8 mouse cellular contexts compared by ENCODE assay signal in the genomic region with DNA sequence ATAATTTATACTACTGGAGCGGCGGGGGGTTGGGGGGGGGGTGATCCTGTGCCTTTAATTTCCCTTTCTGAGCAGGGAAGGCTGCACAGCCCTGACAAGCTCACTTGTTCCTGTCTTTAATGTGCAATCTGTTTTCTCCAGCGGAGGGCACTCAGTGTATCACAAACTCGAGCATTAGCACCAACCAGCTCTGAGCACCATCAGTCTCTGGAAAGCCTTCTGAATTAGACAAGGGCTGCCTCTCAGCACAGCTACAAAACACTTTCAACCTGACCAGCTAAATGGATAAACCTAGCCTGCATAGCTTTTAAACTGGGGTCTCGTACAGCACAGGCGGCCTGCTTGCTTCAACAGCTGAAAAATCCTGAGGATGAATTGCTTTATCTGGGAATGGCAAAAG. TPM values are rescaled to one million over a fixed set of nuclear protein-coding genes. Genes with fewer than 3 reads are reported as not detected.
DNase-seq lines count a peak whose midpoint lies in the region; ATAC-seq lines count a peak whose summit lies in the region.

Gene Lrrtm4, plus strand, starts transcription at position 113 of the 400 bp plus-strand sequence.

- DNase-seq in heart, adult 8-10 months (ENCODE audit: low spot score), result no peak
- peak; percentile 65 to 70 for DNase-seq in cerebellum, postnatal 14 days
- DNase-seq in frontal cortex, postnatal 25 days (ENCODE audit: low spot score in 2 of 2), result peak; percentile 38 to 61
- peak; percentile 54 to 61 for DNase-seq in left cerebral cortex, adult 8-10 months (ENCODE audit: low spot score in 2 of 2)
- no peak for DNase-seq in gastrocnemius, postnatal 10 days

- H3K27ac ChIP-seq in heart, embryonic 15.5 days, result no peak within 1 kb of the TSS
- peak within 1 kb of the TSS; percentile 81 for H3K27ac ChIP-seq in neural tube, embryonic 15.5 days (replicated peaks)

- H3K27me3 ChIP-seq in heart, embryonic 15.5 days, result no peaks in the 10 kb centered on the region
- H3K27me3 ChIP-seq in neural tube, embryonic 15.5 days (replicated peaks), result no peaks in the 10 kb centered on the region

- H3K9me3 ChIP-seq in heart, embryonic 15.5 days (replicated peaks), result no peaks in the 10 kb centered on the region
- no peaks in the 10 kb centered on the region for H3K9me3 ChIP-seq in neural tube, embryonic 15.5 days (replicated peaks)

- ATAC-seq in heart, embryonic 15.5 days (replicated peaks; ENCODE audit: insufficient number of reproducible peaks, insufficient read depth, low FRiP score, low read depth), result no peak
- peak; percentile 93 for ATAC-seq in neural tube, embryonic 15.5 days (ENCODE audit: low FRiP score)
- no peak for ATAC-seq in megakaryocyte progenitor cell, adult 5-6 weeks (replicated peaks; ENCODE audit: poor library complexity)

- H3K4me1 ChIP-seq in heart, embryonic 15.5 days (replicated peaks), result no peaks in the 10 kb centered on the region
- peaks cover 11% of the 10 kb centered on the region; the same call in 1 of the 2 replicates for H3K4me1 ChIP-seq in neural tube, embryonic 15.5 days

- 10% methylated on average over 6 of the region's 6 CpGs for WGBS in heart, embryonic 15.5 days
- WGBS in neural tube, embryonic 15.5 days, result 4% methylated on average over 6 of the region's 6 CpGs

- peak within 1 kb of the TSS; percentile 45 for H3K4me3 ChIP-seq in heart, embryonic 15.5 days
- peak within 1 kb of the TSS; percentile 58 for H3K4me3 ChIP-seq in neural tube, embryonic 15.5 days (replicated peaks)

- peak within 1 kb of the TSS; percentile 68 for H3K4me2 ChIP-seq in heart, embryonic 15.5 days
- peak within 1 kb of the TSS; percentile 59 for H3K4me2 ChIP-seq in neural tube, embryonic 15.5 days

- H3K9ac ChIP-seq in heart, embryonic 15.5 days, result no peak within 1 kb of the TSS
- H3K9ac ChIP-seq in neural tube, embryonic 15.5 days (replicated peaks), result peak within 1 kb of the TSS; percentile 57

- H3K36me3 ChIP-seq in heart, embryonic 15.5 days, result no peaks in the 10 kb centered on the region
- no peaks in the 10 kb centered on the region for H3K36me3 ChIP-seq in neural tube, embryonic 15.5 days

RNA-seq across cellular contexts. Expression of gene Lrrtm4, which starts in this region (rescaled TPM):
- 0.46 and 0.47 TPM in 2 replicates for polyA plus RNA-seq in heart, embryonic 15.5 days (2015; fragmentation: Nextera tagmentation; extraction: Ambion mirVana)
- not detected for total RNA-seq in heart, adult 8-10 months (2022)
- 10 to 100 TPM; 47.8 to 59.9 (median 55.6) TPM for total RNA-seq in left cerebral cortex, adult 8-10 months (2022)
- polyA plus RNA-seq in neural tube, embryonic 15.5 days (2015; fragmentation: Nextera tagmentation; extraction: Ambion mirVana), result 20.0 and 20.1 TPM in 2 replicates
- total RNA-seq in megakaryocyte progenitor cell, adult 5-6 weeks (2015), result not detected in 2 replicates
- not detected in 2 replicates for total RNA-seq in megakaryocyte progenitor cell, adult 5-6 weeks (2017)
- 1 to 10 TPM in 1 of 2 experiments, under 1 TPM in 1; 0.72 to 1.3 TPM for total RNA-seq in gastrocnemius, postnatal 10 days (2021)

Comparison
In these comparisons a context has a peak if more than half of its experiments do, and no peak if none do; other contexts are left out.
1. RNA of gene Lrrtm4 (total RNA-seq): 47.8 to 59.9 TPM in left cerebral cortex, adult 8-10 months; 0.72 to 1.3 TPM in gastrocnemius, postnatal 10 days, not detected in heart, adult 8-10 months and not detected in megakaryocyte progenitor cell, adult 5-6 weeks; every median in the first group is over 10 times any median in the second.
2. RNA of gene Lrrtm4 (polyA plus RNA-seq): 20.0 to 20.1 TPM in neural tube, embryonic 15.5 days; 0.46 to 0.47 TPM in heart, embryonic 15.5 days; every median in the first group is over 10 times any median in the second.
3. DNase-seq: peak in cerebellum, postnatal 14 days (2 of 2), frontal cortex, postnatal 25 days (2 of 2) and left cerebral cortex, adult 8-10 months (2 of 2); none in heart, adult 8-10 months (single experiment) and gastrocnemius, postnatal 10 days (single experiment).